Mouse (Mus musculus): Measurements from ENCODE around the gene Got1. TPM values are rescaled to one million over a fixed set of nuclear protein-coding genes. Genes with fewer than 3 reads are reported as not detected.

The Got1 gene
- polyA plus RNA-seq, 2 experiments: 20.3 to 24.5 TPM

- ATAC-seq (ENCODE audit: low FRiP score, low read depth) (no peak), DNase-seq (ENCODE audit: low spot score) (no peak)
- H3K4me2 ChIP-seq (replicated peaks; ENCODE audit: low read depth, low read length, severe bottlenecking): no peak overlapping the region
- no peak for TF ChIP-seq POLR2A (IDR thresholded peaks at IDR 0.05; ENCODE audit: borderline replicate concordance, extremely low read depth, insufficient read depth, insufficient read length)
- no peak overlapping the region for H3K9ac ChIP-seq (ENCODE audit: low read depth, low read length, severe bottlenecking)
- no peaks in the 10 kb centered on the region for H3K27me3 ChIP-seq (ENCODE audit: control insufficient read depth, insufficient read depth, low read length)
- H3K27ac ChIP-seq (replicated peaks; ENCODE audit: low read depth, low read length): no peak overlapping the region
- H3K36me3 ChIP-seq (ENCODE audit: control insufficient read depth, insufficient read depth, low read length): no peaks in the 10 kb centered on the region
- no peaks in the 10 kb centered on the region for H3K9me3 ChIP-seq (ENCODE audit: control insufficient read depth, low read length)
- 0 out of 2 replicates have a peak, but pooled peaks cover 3% of the 10 kb centered on the region for H3K4me1 ChIP-seq (ENCODE audit: control insufficient read depth, insufficient read depth, low read length)
- no peak overlapping the region for H3K4me3 ChIP-seq (replicated peaks; ENCODE audit: low read length)
- 50% methylated on average over 9 of the region's 9 CpGs for WGBS
Measured at GRCm38 (mm10) chr19:43480512-43480911, 43.9 kb downstream of the Got1 start.

- Histone ChIP-seq H3K36me3 (ENCODE audit: control insufficient read depth, insufficient read depth, low read length) (no peaks in the 10 kb centered on the region), H3K9me3 (ENCODE audit: control insufficient read depth, low read length) (no peaks in the 10 kb centered on the region), H3K4me3 (replicated peaks; ENCODE audit: low read length) (no peak overlapping the region), H3K27ac (replicated peaks; ENCODE audit: low read depth, low read length) (no peak overlapping the region), H3K4me2 (replicated peaks; ENCODE audit: low read depth, low read length, severe bottlenecking) (no peak overlapping the region), H3K27me3 (ENCODE audit: control insufficient read depth, insufficient read depth, low read length) (no peaks in the 10 kb centered on the region), H3K4me1 (ENCODE audit: control insufficient read depth, insufficient read depth, low read length) (0 out of 2 replicates have a peak, but pooled peaks cover 4% of the 10 kb centered on the region), H3K9ac (ENCODE audit: low read depth, low read length, severe bottlenecking) (no peak overlapping the region)
- 50% methylated on average over 5 of the region's 5 CpGs for WGBS
- DNase-seq (ENCODE audit: low spot score) (no peak), ATAC-seq (ENCODE audit: low FRiP score, low read depth) (no peak)
- TF ChIP-seq POLR2A (IDR thresholded peaks at IDR 0.05; ENCODE audit: borderline replicate concordance, extremely low read depth, insufficient read depth, insufficient read length): no peak
Measured at GRCm38 (mm10) chr19:43479431-43479830, 45.0 kb downstream of the Got1 start.

- Histone ChIP-seq H3K4me3 (replicated peaks; ENCODE audit: low read length) (no peak overlapping the region), H3K27me3 (ENCODE audit: control insufficient read depth, insufficient read depth, low read length) (no peaks in the 10 kb centered on the region), H3K4me2 (replicated peaks; ENCODE audit: low read depth, low read length, severe bottlenecking) (no peak overlapping the region), H3K4me1 (ENCODE audit: control insufficient read depth, insufficient read depth, low read length) (0 out of 2 replicates have a peak, but pooled peaks cover 4% of the 10 kb centered on the region), H3K36me3 (ENCODE audit: control insufficient read depth, insufficient read depth, low read length) (no peaks in the 10 kb centered on the region), H3K27ac (replicated peaks; ENCODE audit: low read depth, low read length) (no peak overlapping the region), H3K9ac (ENCODE audit: low read depth, low read length, severe bottlenecking) (no peak overlapping the region), H3K9me3 (ENCODE audit: control insufficient read depth, low read length) (no peaks in the 10 kb centered on the region)
- DNase-seq (ENCODE audit: low spot score): peak; percentile 83
- no peak for ATAC-seq (ENCODE audit: low FRiP score, low read depth)
- no peak for TF ChIP-seq POLR2A (IDR thresholded peaks at IDR 0.05; ENCODE audit: borderline replicate concordance, extremely low read depth, insufficient read depth, insufficient read length)
- WGBS: 16% methylated on average over 5 of the region's 5 CpGs
Measured at GRCm38 (mm10) chr19:43478891-43479290, 45.5 kb downstream of the Got1 start.

- Histone ChIP-seq H3K27me3 (ENCODE audit: control insufficient read depth, insufficient read depth, low read length) (no peaks in the 10 kb centered on the region), H3K9ac (ENCODE audit: low read depth, low read length, severe bottlenecking) (no peak overlapping the region), H3K9me3 (ENCODE audit: control insufficient read depth, low read length) (no peaks in the 10 kb centered on the region), H3K36me3 (ENCODE audit: control insufficient read depth, insufficient read depth, low read length) (no peaks in the 10 kb centered on the region), H3K27ac (replicated peaks; ENCODE audit: low read depth, low read length) (no peak overlapping the region), H3K4me3 (replicated peaks; ENCODE audit: low read length) (no peak overlapping the region), H3K4me2 (replicated peaks; ENCODE audit: low read depth, low read length, severe bottlenecking) (no peak overlapping the region), H3K4me1 (ENCODE audit: control insufficient read depth, insufficient read depth, low read length) (0 out of 2 replicates have a peak, but pooled peaks cover 4% of the 10 kb centered on the region)
- whole genome bisulfite sequencing: 66% methylated on average over 5 of the region's 5 CpGs
- no peak for TF ChIP-seq POLR2A (IDR thresholded peaks at IDR 0.05; ENCODE audit: borderline replicate concordance, extremely low read depth, insufficient read depth, insufficient read length)
- DNase-seq (ENCODE audit: low spot score) (no peak), ATAC-seq (ENCODE audit: low FRiP score, low read depth) (no peak)
Measured at GRCm38 (mm10) chr19:43477436-43477835, 47.0 kb downstream of the Got1 start.

GRCm38 (mm10) chr19:43476063-43476462, 48.3 kb downstream of the Got1 start:
- Histone ChIP-seq H3K4me1 (ENCODE audit: control insufficient read depth, insufficient read depth, low read length) (0 out of 2 replicates have a peak, but pooled peaks cover 4% of the 10 kb centered on the region), H3K27ac (replicated peaks; ENCODE audit: low read depth, low read length) (no peak overlapping the region), H3K9me3 (ENCODE audit: control insufficient read depth, low read length) (no peaks in the 10 kb centered on the region), H3K9ac (ENCODE audit: low read depth, low read length, severe bottlenecking) (no peak overlapping the region), H3K4me3 (replicated peaks; ENCODE audit: low read length) (no peak overlapping the region), H3K4me2 (replicated peaks; ENCODE audit: low read depth, low read length, severe bottlenecking) (no peak overlapping the region), H3K36me3 (ENCODE audit: control insufficient read depth, insufficient read depth, low read length) (no peaks in the 10 kb centered on the region), H3K27me3 (ENCODE audit: control insufficient read depth, insufficient read depth, low read length) (no peaks in the 10 kb centered on the region)
- WGBS: 76% methylated on average over 7 of the region's 7 CpGs
- DNase-seq (ENCODE audit: low spot score) (no peak), ATAC-seq (ENCODE audit: low FRiP score, low read depth) (no peak)
- no peak for TF ChIP-seq POLR2A (IDR thresholded peaks at IDR 0.05; ENCODE audit: borderline replicate concordance, extremely low read depth, insufficient read depth, insufficient read length)

- 32% methylated on average over 2 of the region's 2 CpGs for WGBS
- Histone ChIP-seq H3K36me3 (ENCODE audit: control insufficient read depth, insufficient read depth, low read length) (no peaks in the 10 kb centered on the region), H3K4me3 (replicated peaks; ENCODE audit: low read length) (no peak overlapping the region), H3K27me3 (ENCODE audit: control insufficient read depth, insufficient read depth, low read length) (no peaks in the 10 kb centered on the region), H3K27ac (replicated peaks; ENCODE audit: low read depth, low read length) (no peak overlapping the region), H3K4me1 (ENCODE audit: control insufficient read depth, insufficient read depth, low read length) (0 out of 2 replicates have a peak, but pooled peaks cover 4% of the 10 kb centered on the region), H3K4me2 (replicated peaks; ENCODE audit: low read depth, low read length, severe bottlenecking) (no peak overlapping the region), H3K9me3 (ENCODE audit: control insufficient read depth, low read length) (no peaks in the 10 kb centered on the region), H3K9ac (ENCODE audit: low read depth, low read length, severe bottlenecking) (no peak overlapping the region)
- no peak for TF ChIP-seq POLR2A (IDR thresholded peaks at IDR 0.05; ENCODE audit: borderline replicate concordance, extremely low read depth, insufficient read depth, insufficient read length)
- DNase-seq (ENCODE audit: low spot score) (no peak), ATAC-seq (ENCODE audit: low FRiP score, low read depth) (no peak)
Measured at GRCm38 (mm10) chr19:43475642-43476041, 48.8 kb downstream of the Got1 start.
